Mouse (Mus musculus) stomach, postnatal 0 days (tissue): Measurements from ENCODE around the gene Mgea5. TPM values are rescaled to one million over a fixed set of nuclear protein-coding genes. Genes with fewer than 3 reads are reported as not detected.

ENCODE experiments used
- ATAC-seq: fragments of 200-750 bp; cut with Nextera tagmentation; 2 replicates; pipeline ENCODE4 v1.8.0; 2017; ENCODE audit not compliant: low FRiP score, low TSS enrichment
- DNase-seq: peaks from one replicate; pipeline ENCODE4 v3.0.0-alpha.2; 2016; ENCODE audit warnings: low spot score
- H3K27ac ChIP-seq: fragments of 300-500 bp; sonication (generic); replicated peaks from 2 replicates; pipeline ENCODE4 v1.5.1; 2014; ENCODE audit warnings: mild to moderate bottlenecking, control low read depth
- H3K27me3 ChIP-seq: fragments of 300-500 bp; sonication (generic); 2 replicates; pipeline ENCODE4 v1.6.1; 2014; ENCODE audit warnings: low read length; ENCODE audit not compliant: control insufficient read depth, insufficient read depth
- H3K36me3 ChIP-seq: fragments of 300-500 bp; sonication (generic); 2 replicates; pipeline ENCODE4 v1.6.1; 2014; ENCODE audit warnings: low read length, mixed read lengths; ENCODE audit not compliant: control insufficient read depth, insufficient read depth
- H3K4me1 ChIP-seq: fragments of 300-500 bp; sonication (generic); replicated peaks from 2 replicates; pipeline ENCODE4 v1.6.1; 2014; ENCODE audit warnings: antibody characterized with exemption; ENCODE audit not compliant: control insufficient read depth, insufficient read depth
- H3K4me2 ChIP-seq: fragments of 300-500 bp; sonication (generic); replicated peaks from 2 replicates; pipeline ENCODE4 v1.6.1; 2014; ENCODE audit warnings: low read depth, mild to moderate bottlenecking, control low read depth, moderate library complexity
- H3K4me3 ChIP-seq: fragments of 300-500 bp; sonication (generic); 2 replicates; pipeline ENCODE4 v1.5.1; 2014; ENCODE audit warnings: low read depth, low read length, control low read depth
- H3K9ac ChIP-seq: fragments of 300-500 bp; sonication (generic); 2 replicates; pipeline ENCODE4 v1.6.1; 2014; ENCODE audit warnings: mild to moderate bottlenecking, low read length, control low read depth, mixed read lengths
- H3K9me3 ChIP-seq: fragments of 300-500 bp; sonication (generic); 2 replicates; pipeline ENCODE4 v1.6.1; 2016; ENCODE audit warnings: low read length; ENCODE audit not compliant: control insufficient read depth
- CTCF ChIP-seq: IDR thresholded peaks from 2 replicates; pipeline ENCODE4 v1.5.1; 2016; ENCODE audit warnings: antibody characterized with exemption, low read depth, mild to moderate bottlenecking, moderate library complexity
- EP300 ChIP-seq: optimal IDR thresholded peaks from 2 replicates; pipeline ENCODE3; 2016; ENCODE audit warnings: antibody characterized with exemption
- WGBS: fragments of 180-500 bp; shearing (Covaris S2); extraction: QIAGEN DNeasy Blood & Tissue Kit; methylation state at CpG from one replicate; pipeline ENCODE4 v1.1.7; 2014; 5-methylcytosine and 5-hydroxymethylcytosine counted together
- polyA plus RNA-seq: library from polyadenylated mRNA; unstranded; fragments of >200 nt; fragmentation: Nextera tagmentation; extraction: Ambion mirVana; gene quantifications from 2 replicates; pipeline ENCODE4 v1.2.1, GENCODE M21; 2015

Gene Mgea5
- polyA plus RNA-seq, 1 experiment from 2014 or later = 16.5 TPM

DNA sequence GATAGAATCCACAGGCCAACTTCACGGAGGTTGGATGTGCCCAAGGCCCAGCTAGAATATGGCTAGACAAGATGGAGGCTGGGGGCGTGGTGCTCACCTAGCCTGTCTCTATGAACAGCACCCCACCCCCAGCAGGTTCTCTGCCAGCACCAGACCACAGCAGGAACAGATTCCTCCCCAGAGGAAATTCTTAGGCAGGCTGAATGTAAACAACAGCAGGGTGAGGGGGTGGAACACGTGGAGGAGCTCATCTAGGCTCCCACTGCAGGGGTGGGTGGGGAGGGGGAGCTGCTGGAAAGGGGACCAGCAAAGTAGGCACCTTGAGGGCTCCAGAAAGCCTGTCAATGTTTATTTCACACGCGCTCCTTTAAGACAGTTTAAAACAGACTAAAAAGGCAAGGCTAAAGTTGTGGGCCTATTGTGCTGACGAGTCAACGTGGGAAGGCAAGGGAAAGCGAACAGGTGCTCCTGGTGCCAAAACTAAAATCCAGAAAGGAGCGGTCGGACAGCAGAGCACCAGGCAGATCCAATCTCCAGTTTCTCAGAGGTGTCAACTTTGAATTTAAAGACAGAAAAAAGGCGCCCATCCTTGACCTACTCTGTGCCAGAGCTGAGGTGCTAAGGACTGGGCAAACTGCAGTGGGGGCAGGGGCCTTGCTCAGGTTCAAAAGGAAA lies 34.3 kb upstream of the Mgea5 start:
- Histone ChIP-seq H3K4me2 (no peak overlapping the region), H3K9me3 (no peaks in the 10 kb centered on the region), H3K4me1 (peaks cover 4% of the 10 kb centered on the region; the same call in 1 of the 2 replicates), H3K27me3 (no peaks in the 10 kb centered on the region), H3K27ac (no peak overlapping the region), H3K9ac (no peak overlapping the region), H3K36me3 (peaks cover 4% of the 10 kb centered on the region; the same call in 1 of the 2 replicates), H3K4me3 (no peak overlapping the region)
- no peak for TF ChIP-seq EP300
- no peak for TF ChIP-seq CTCF
- ATAC-seq (no peak), DNase-seq (no peak)
- WGBS = 44% methylated on average over 11 of the region's 11 CpGs

DNA sequence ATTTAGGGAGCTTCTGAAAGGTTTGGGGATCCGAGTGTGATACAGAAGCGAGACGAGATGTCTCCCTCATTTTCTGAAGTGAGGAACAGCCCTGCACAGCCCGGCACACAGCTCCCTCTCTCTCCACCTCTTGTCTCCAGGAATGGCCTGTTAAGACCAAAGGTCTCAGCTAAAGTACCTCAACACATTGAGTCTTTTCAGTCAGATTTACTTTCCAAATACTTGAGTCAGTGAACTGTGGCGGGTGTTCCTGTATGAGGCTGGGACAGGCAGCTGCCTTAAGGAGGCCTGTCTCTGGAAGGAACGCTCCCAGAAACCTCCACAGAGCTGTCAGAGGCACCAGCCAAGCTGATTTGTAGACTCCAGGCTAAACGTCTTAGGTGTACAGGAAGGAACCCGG lies 33.1 kb upstream of the Mgea5 start:
- H3K27ac ChIP-seq = no peak overlapping the region
- peak overlapping the region; percentile 51; the same call in 1 of the 2 replicates for H3K4me2 ChIP-seq
- no peaks in the 10 kb centered on the region for H3K27me3 ChIP-seq
- TF ChIP-seq CTCF (no peak), EP300 (no peak)
- peaks cover 4% of the 10 kb centered on the region; the same call in 1 of the 2 replicates for H3K36me3 ChIP-seq
- no peak overlapping the region for H3K9ac ChIP-seq
- ATAC-seq = no peak
- no peak overlapping the region for H3K4me3 ChIP-seq
- 38% methylated on average over 8 of the region's 8 CpGs for WGBS
- no peaks in the 10 kb centered on the region for H3K9me3 ChIP-seq
- H3K4me1 ChIP-seq = peaks cover 7% of the 10 kb centered on the region; the same call in 1 of the 2 replicates
- no peak for DNase-seq

DNA sequence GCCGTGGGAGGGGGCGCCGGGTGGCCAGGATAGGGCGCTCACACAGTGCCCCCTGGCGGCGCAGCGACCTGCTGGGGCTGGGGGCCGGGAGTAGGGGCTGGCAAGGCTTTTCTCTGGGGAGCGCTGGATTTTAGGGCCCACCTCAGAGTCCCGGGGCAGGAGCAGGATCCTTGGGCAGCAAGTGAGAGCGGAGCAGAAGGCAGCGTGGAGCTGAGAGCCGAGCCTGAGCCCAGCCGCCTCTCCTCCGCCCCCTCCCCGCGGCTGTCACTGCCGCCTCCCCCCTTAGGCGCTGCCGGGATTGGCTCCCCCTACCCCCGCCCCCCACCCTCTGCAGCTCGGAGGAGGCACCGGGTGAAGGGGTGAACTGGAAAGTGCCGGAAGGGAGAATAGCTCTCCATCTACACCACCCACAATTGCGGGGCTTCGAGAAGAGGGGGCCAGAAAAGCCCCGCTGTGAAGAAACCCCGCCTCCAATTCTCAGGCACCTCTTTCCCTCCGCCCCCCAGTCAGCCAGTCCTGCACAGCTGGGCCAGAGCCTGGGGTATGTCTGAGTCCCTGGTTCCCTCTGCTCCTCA lies 32.3 kb upstream of the Mgea5 start, which contains the start of gene Kcnip2:
TSS of gene Kcnip2 (minus strand) at position 231 of the 575 bp plus-strand sequence.
- peaks cover 4% of the 10 kb centered on the region; the same call in 1 of the 2 replicates for H3K36me3 ChIP-seq
- TF ChIP-seq EP300 (no peak), CTCF (peak; percentile 55)
- no peaks in the 10 kb centered on the region for H3K9me3 ChIP-seq
- no peak within 1 kb of the TSS for H3K27ac ChIP-seq
- H3K4me2 ChIP-seq = peak within 1 kb of the TSS; percentile 51
- ATAC-seq = peak; percentile 42
- peak within 1 kb of the TSS; percentile 26 for H3K4me3 ChIP-seq
- 2% methylated on average over 19 of the region's 29 CpGs for WGBS
- H3K27me3 ChIP-seq = no peaks in the 10 kb centered on the region
- DNase-seq = peak; percentile 36
- H3K4me1 ChIP-seq = peaks cover 7% of the 10 kb centered on the region; the same call in 1 of the 2 replicates
- H3K9ac ChIP-seq = peak within 1 kb of the TSS; percentile 55

DNA sequence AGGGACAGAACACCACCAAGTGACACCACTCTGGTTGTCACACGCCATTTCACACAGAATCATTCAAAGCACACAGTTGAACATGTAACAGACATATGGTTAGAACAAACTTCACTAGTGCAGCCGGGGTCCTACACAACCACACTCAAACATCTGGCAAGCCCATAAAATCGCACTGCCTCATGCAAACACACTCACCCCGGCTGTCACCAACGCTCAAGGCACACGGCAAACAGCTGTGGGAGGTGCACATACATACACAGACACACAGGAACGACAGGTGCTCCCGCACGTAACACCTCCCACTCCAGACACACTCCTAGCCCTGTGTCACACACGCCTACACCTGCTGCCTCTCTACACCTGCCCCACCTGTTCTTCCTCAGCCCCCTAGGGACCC lies 31.5 kb upstream of the Mgea5 start:
- H3K9ac ChIP-seq = no peak overlapping the region
- H3K4me1 ChIP-seq = peaks cover 7% of the 10 kb centered on the region; the same call in 1 of the 2 replicates

DNA sequence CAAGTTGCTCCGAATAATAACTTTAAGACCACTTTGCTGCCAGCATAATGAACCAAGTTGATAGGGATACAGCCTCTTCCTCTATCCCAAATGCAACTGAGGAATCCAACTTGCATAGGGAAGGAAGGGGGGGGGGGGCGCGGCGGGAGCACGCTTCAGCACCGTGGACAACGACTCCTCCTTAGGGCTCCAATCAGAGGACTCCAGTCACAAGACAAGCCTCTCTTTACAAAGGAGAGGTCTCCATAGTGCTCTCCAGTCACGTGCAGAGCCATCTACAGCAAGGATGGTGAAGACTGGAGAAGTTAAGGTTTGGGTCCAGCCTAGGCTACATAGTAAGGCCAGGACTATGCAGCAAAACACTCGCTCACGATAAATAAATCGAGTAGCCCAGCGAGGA lies 30.2 kb upstream of the Mgea5 start:
- no peak overlapping the region for H3K4me2 ChIP-seq
- 17% methylated on average over 9 of the region's 12 CpGs for WGBS
- DNase-seq (peak; percentile 69), ATAC-seq (0 out of 2 replicates have a peak, but pooled peaks have one; percentile 45)
- H3K36me3 ChIP-seq = peaks cover 4% of the 10 kb centered on the region; the same call in 1 of the 2 replicates
- H3K4me1 ChIP-seq = peaks cover 7% of the 10 kb centered on the region; the same call in 1 of the 2 replicates
- H3K9me3 ChIP-seq = no peaks in the 10 kb centered on the region
- H3K4me3 ChIP-seq = no peak overlapping the region
- no peak overlapping the region for H3K27ac ChIP-seq
- no peaks in the 10 kb centered on the region for H3K27me3 ChIP-seq
- H3K9ac ChIP-seq = no peak overlapping the region
- TF ChIP-seq CTCF = no peak
- TF ChIP-seq EP300 = no peak

More for the DNA sequence above, 31.5 kb upstream of the Mgea5 start:
- Histone ChIP-seq H3K27ac (no peak overlapping the region), H3K9me3 (no peaks in the 10 kb centered on the region), H3K27me3 (no peaks in the 10 kb centered on the region), H3K36me3 (peaks cover 4% of the 10 kb centered on the region; the same call in 1 of the 2 replicates), H3K4me2 (peak overlapping the region; percentile 51), H3K4me3 (peak overlapping the region; percentile 26)
- 53% methylated on average over 10 of the region's 10 CpGs for WGBS
- DNase-seq (no peak), ATAC-seq (no peak)
- no peak for TF ChIP-seq EP300
- no peak for TF ChIP-seq CTCF

DNA sequence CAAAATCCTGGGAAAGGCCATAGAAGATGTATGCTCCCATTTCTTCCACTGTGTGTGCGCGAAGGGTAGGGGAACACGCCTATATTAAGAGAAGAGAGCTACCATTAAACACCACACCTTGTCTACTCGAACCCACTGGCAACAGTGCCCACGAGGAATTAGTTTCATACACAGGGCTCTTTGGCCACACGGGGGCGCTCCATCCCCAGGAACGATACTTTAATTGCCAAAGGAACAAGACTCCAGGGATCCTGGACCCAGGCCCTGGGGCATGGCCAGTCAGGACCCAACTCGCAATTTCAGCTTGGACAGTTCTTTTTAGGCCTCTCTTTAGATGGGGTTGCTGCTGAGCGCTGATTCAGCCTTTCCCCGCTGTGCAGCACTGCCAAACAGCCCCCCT lies 29.6 kb upstream of the Mgea5 start:
- no peaks in the 10 kb centered on the region for H3K27me3 ChIP-seq
- H3K4me1 ChIP-seq = peaks cover 7% of the 10 kb centered on the region; the same call in 1 of the 2 replicates
- no peak overlapping the region; the same call in 1 of the 2 replicates for H3K4me2 ChIP-seq
- H3K4me3 ChIP-seq = no peak overlapping the region
- TF ChIP-seq EP300 = no peak
- TF ChIP-seq CTCF = peak; percentile 89
- no peak overlapping the region for H3K9ac ChIP-seq
- WGBS = 4% methylated on average over 11 of the region's 11 CpGs
- H3K27ac ChIP-seq = no peak overlapping the region
- ATAC-seq (0 out of 2 replicates have a peak, but pooled peaks have one; percentile 18), DNase-seq (peak; percentile 86)
- H3K9me3 ChIP-seq = no peaks in the 10 kb centered on the region
- H3K36me3 ChIP-seq = no peaks in the 10 kb centered on the region
